Mouse (Mus musculus): Measurements from ENCODE around the gene Olfr1028. TPM values are rescaled to one million over a fixed set of nuclear protein-coding genes. Genes with fewer than 3 reads are reported as not detected.

The Olfr1028 gene
- polyA plus RNA-seq, 1 experiment from 2014 or later: not detected

DNA sequence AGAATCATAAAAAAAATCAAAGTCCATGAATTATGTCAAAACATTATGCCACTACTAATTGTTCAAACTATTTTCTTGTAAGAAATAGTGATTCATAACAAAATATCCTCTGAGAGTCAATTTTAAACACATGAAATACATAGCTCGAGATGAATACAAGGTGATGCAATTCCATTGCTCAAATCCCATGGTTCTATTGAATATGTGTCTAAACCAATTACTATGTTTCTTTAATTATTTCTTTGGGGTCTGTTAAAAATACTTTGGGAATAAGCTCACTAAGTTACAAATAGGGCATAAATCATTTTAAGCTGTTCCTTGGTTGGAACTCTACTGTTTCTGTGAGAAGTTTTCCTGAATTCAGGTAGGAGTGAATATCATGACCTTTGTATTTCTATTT lies 28.7 kb downstream of the Olfr1028 start, which contains the start of gene Olfr1030:
Gene Olfr1030 (plus strand): TSS at position 301 of the 400 bp plus-strand sequence.
- ATAC-seq (no peak), DNase-seq (no peak)
- Histone ChIP-seq H3K9ac (replicated peaks) (no peak within 1 kb of the TSS), H3K4me1 (ENCODE audit: insufficient read depth) (no peaks in the 10 kb centered on the region), H3K27ac (ENCODE audit: low read depth) (no peak within 1 kb of the TSS), H3K27me3 (ENCODE audit: insufficient read depth, low read length) (no peaks in the 10 kb centered on the region), H3K4me2 (ENCODE audit: low read depth, low read length) (no peak within 1 kb of the TSS), H3K36me3 (replicated peaks; ENCODE audit: insufficient read depth, low read length) (no peaks in the 10 kb centered on the region), H3K9me3 (ENCODE audit: low read length) (no peaks in the 10 kb centered on the region), H3K4me3 (ENCODE audit: low read depth, low read length) (no peak within 1 kb of the TSS)
- WGBS (ENCODE audit: insufficient replicate concordance): 58% methylated on average over 1 of the region's 1 CpGs
- TF ChIP-seq CTCF (IDR thresholded peaks at IDR 0.05; ENCODE audit: low read depth) (no peak), EP300 (IDR thresholded peaks at IDR 0.05; ENCODE audit: low read depth) (no peak)

DNA sequence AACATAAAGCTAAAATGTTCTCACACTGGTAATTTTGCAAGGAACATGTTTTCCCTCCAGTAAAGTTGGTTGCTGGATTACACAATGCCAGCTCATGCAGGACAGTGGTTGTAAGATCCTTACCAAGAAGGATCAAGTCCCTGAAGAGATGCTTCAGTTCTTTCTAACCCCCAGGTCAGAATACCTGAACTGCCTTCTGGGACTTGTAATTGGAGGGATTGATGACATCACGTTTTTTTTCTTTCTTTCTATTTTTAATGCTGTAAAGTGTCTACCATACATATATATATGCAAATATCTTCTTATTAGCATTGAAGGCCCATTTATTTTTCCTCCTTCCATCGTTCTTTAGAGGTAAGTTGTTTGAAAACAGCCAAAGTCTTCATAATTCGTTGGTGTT lies 39.8 kb downstream of the Olfr1028 start, which contains the start of gene Olfr1031:
Gene Olfr1031 (plus strand): TSS at position 301 of the 400 bp plus-strand sequence.
- WGBS (ENCODE audit: insufficient replicate concordance): 52% methylated on average over 3 of the region's 3 CpGs
- Histone ChIP-seq H3K4me2 (ENCODE audit: low read depth, low read length) (no peak within 1 kb of the TSS), H3K4me3 (ENCODE audit: low read depth, low read length) (no peak within 1 kb of the TSS), H3K9ac (replicated peaks) (no peak within 1 kb of the TSS), H3K27me3 (ENCODE audit: insufficient read depth, low read length) (no peaks in the 10 kb centered on the region), H3K4me1 (ENCODE audit: insufficient read depth) (no peaks in the 10 kb centered on the region), H3K36me3 (replicated peaks; ENCODE audit: insufficient read depth, low read length) (no peaks in the 10 kb centered on the region), H3K27ac (ENCODE audit: low read depth) (no peak within 1 kb of the TSS), H3K9me3 (ENCODE audit: low read length) (no peaks in the 10 kb centered on the region)
- DNase-seq: no peak
- ATAC-seq: no peak
- TF ChIP-seq EP300 (IDR thresholded peaks at IDR 0.05; ENCODE audit: low read depth): no peak
- TF ChIP-seq CTCF (IDR thresholded peaks at IDR 0.05; ENCODE audit: low read depth): no peak

Other genes starting within 250 kb of the Olfr1028 start
- gene Olfr1009, start 235.0 kb upstream of the Olfr1028 start, polyA plus RNA-seq (2015; fragmentation: Nextera tagmentation; extraction: Ambion mirVana): not detected in 2 replicates
- not detected in 2 replicates for gene Olfr1012, start 187.7 kb upstream of the Olfr1028 start, polyA plus RNA-seq (2015; fragmentation: Nextera tagmentation; extraction: Ambion mirVana)
- gene Olfr1013, start 183.3 kb upstream of the Olfr1028 start, polyA plus RNA-seq (2015; fragmentation: Nextera tagmentation; extraction: Ambion mirVana): not detected in 2 replicates
- not detected in 2 replicates for gene Olfr1014, start 177.7 kb upstream of the Olfr1028 start, polyA plus RNA-seq (2015; fragmentation: Nextera tagmentation; extraction: Ambion mirVana)
- gene Olfr1015, start 168.4 kb upstream of the Olfr1028 start, polyA plus RNA-seq (2015; fragmentation: Nextera tagmentation; extraction: Ambion mirVana): not detected in 2 replicates
- not detected in 2 replicates for gene Olfr1016, start 147.9 kb upstream of the Olfr1028 start, polyA plus RNA-seq (2015; fragmentation: Nextera tagmentation; extraction: Ambion mirVana)
- not detected in 2 replicates for gene Olfr1018, start 132.0 kb upstream of the Olfr1028 start, polyA plus RNA-seq (2015; fragmentation: Nextera tagmentation; extraction: Ambion mirVana)
- not detected in 2 replicates for gene Olfr1019, start 105.0 kb upstream of the Olfr1028 start, polyA plus RNA-seq (2015; fragmentation: Nextera tagmentation; extraction: Ambion mirVana)
- not detected in 2 replicates for gene Olfr1020, start 103.4 kb upstream of the Olfr1028 start, polyA plus RNA-seq (2015; fragmentation: Nextera tagmentation; extraction: Ambion mirVana)
- not detected in 2 replicates for gene Olfr1022, start 81.8 kb upstream of the Olfr1028 start, polyA plus RNA-seq (2015; fragmentation: Nextera tagmentation; extraction: Ambion mirVana)
- not detected in 2 replicates for gene Olfr1023, start 64.8 kb upstream of the Olfr1028 start, polyA plus RNA-seq (2015; fragmentation: Nextera tagmentation; extraction: Ambion mirVana)
- gene Olfr1024, start 45.4 kb upstream of the Olfr1028 start, polyA plus RNA-seq (2015; fragmentation: Nextera tagmentation; extraction: Ambion mirVana): not detected in 2 replicates
- gene Olfr1025-ps1, start 35.2 kb upstream of the Olfr1028 start, polyA plus RNA-seq (2015; fragmentation: Nextera tagmentation; extraction: Ambion mirVana): not detected in 2 replicates
- gene Olfr1026, start 28.9 kb upstream of the Olfr1028 start, polyA plus RNA-seq (2015; fragmentation: Nextera tagmentation; extraction: Ambion mirVana): not detected in 2 replicates
- not detected in 2 replicates for gene Olfr1029, start 23.5 kb downstream of the Olfr1028 start, polyA plus RNA-seq (2015; fragmentation: Nextera tagmentation; extraction: Ambion mirVana)
- gene Olfr1030, start 28.8 kb downstream of the Olfr1028 start, polyA plus RNA-seq (2015; fragmentation: Nextera tagmentation; extraction: Ambion mirVana): not detected in 2 replicates
- not detected in 2 replicates for gene Olfr1031, start 39.9 kb downstream of the Olfr1028 start, polyA plus RNA-seq (2015; fragmentation: Nextera tagmentation; extraction: Ambion mirVana)
- gene Olfr1032, start 55.1 kb downstream of the Olfr1028 start, polyA plus RNA-seq (2015; fragmentation: Nextera tagmentation; extraction: Ambion mirVana): not detected in 2 replicates
- 4.6 and 5.4 TPM in 2 replicates for gene Olfr1033, start 70.2 kb downstream of the Olfr1028 start, polyA plus RNA-seq (2015; fragmentation: Nextera tagmentation; extraction: Ambion mirVana)
- gene Olfr1034, start 95.4 kb downstream of the Olfr1028 start, polyA plus RNA-seq (2015; fragmentation: Nextera tagmentation; extraction: Ambion mirVana): 0.15 and 0.22 TPM in 2 replicates
- not detected in 2 replicates for gene Olfr1036, start 123.6 kb downstream of the Olfr1028 start, polyA plus RNA-seq (2015; fragmentation: Nextera tagmentation; extraction: Ambion mirVana)
- gene Olfr1037, start 136.9 kb downstream of the Olfr1028 start, polyA plus RNA-seq (2015; fragmentation: Nextera tagmentation; extraction: Ambion mirVana): not detected in 2 replicates
- gene Olfr1039, start 185.5 kb downstream of the Olfr1028 start, polyA plus RNA-seq (2015; fragmentation: Nextera tagmentation; extraction: Ambion mirVana): not detected in 2 replicates
- gene Olfr1040, start 196.3 kb downstream of the Olfr1028 start, polyA plus RNA-seq (2015; fragmentation: Nextera tagmentation; extraction: Ambion mirVana): not detected in 2 replicates
- not detected in 2 replicates for gene Olfr1042, start 211.4 kb downstream of the Olfr1028 start, polyA plus RNA-seq (2015; fragmentation: Nextera tagmentation; extraction: Ambion mirVana)
- gene Olfr1043, start 217.1 kb downstream of the Olfr1028 start, polyA plus RNA-seq (2015; fragmentation: Nextera tagmentation; extraction: Ambion mirVana): not detected in 2 replicates
- gene Olfr1044, start 227.4 kb downstream of the Olfr1028 start, polyA plus RNA-seq (2015; fragmentation: Nextera tagmentation; extraction: Ambion mirVana): not detected in 2 replicates
- gene Olfr52, start 235.2 kb downstream of the Olfr1028 start, polyA plus RNA-seq (2015; fragmentation: Nextera tagmentation; extraction: Ambion mirVana): not detected in 2 replicates